Mouse (Mus musculus): ENCODE measurements at regions not wholly inside any gene's neighbourhood (a gene's known extent, or its start where the extent isn't known, plus 50 kb on each side); places are given as distances from the start of the nearest gene placed in this dataset.

DNA sequence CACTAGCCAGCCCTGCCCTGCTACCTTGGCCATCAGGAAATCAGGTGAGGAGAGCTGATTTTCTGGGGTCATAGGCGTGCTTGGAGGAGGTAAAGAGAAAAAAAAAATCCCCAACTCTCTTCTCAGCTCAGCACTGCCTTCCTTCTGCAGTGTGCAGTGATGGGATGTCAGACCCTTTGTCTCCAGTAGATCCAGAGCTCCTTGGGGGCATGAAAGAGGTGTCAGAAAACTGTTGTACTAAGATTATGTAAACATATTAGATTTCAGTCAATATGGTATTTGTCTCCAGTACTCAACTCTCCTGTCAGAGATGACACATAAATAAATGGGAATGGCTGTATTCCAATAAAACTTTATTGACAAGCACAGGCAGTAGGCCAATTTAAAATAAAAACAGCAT is 226.8 kb upstream of the Ercc4 start:
- TF ChIP-seq CTCF (IDR thresholded peaks at IDR 0.05; ENCODE audit: low read depth) (no peak), EP300 (optimal IDR thresholded peaks at IDR 0.05) (no peak)
